Mouse (Mus musculus) retina, postnatal 7 days (tissue): ENCODE measurements around the gene Plrg1.

Source experiments
- DNase-seq: peaks from one replicate; pipeline ENCODE4 v3.0.0-alpha.2; 2012; ENCODE audit warnings: low read depth, low spot score

The Plrg1 gene

GRCm38 (mm10) chr3:83055281-83056038 lies at the start of gene Plrg1:
Plrg1 (plus strand) TSS chr3:83055522.
- peak; percentile 97 for DNase-seq

- DNase-seq = no peak
These were observed 47.8 kb upstream of the Plrg1 start, which contains the start of gene Fgg for GRCm38 (mm10) chr3:83007557-83007956. Fgg (plus strand) TSS chr3:83007724.

GRCm38 (mm10) chr3:83010291-83010690 lies 45.0 kb upstream of the Plrg1 start:
- DNase-seq = no peak

GRCm38 (mm10) chr3:83011136-83011535 lies 44.2 kb upstream of the Plrg1 start:
- no peak for DNase-seq

- no peak for DNase-seq
These were observed 43.8 kb upstream of the Plrg1 start for GRCm38 (mm10) chr3:83011565-83011964.

- DNase-seq = no peak
These were observed 42.7 kb upstream of the Plrg1 start for GRCm38 (mm10) chr3:83012636-83013035.

GRCm38 (mm10) chr3:83013951-83014350 lies 41.4 kb upstream of the Plrg1 start:
- DNase-seq = no peak

GRCm38 (mm10) chr3:83016236-83016635 lies 39.1 kb upstream of the Plrg1 start:
- no peak for DNase-seq

- no peak for DNase-seq
These were observed 34.9 kb upstream of the Plrg1 start for GRCm38 (mm10) chr3:83020387-83020786.

GRCm38 (mm10) chr3:83021176-83021575 lies 34.1 kb upstream of the Plrg1 start:
- DNase-seq = no peak

- no peak for DNase-seq
These were observed 30.3 kb upstream of the Plrg1 start for GRCm38 (mm10) chr3:83025036-83025435.

GRCm38 (mm10) chr3:83025475-83026301 lies 29.6 kb upstream of the Plrg1 start, which contains the start of gene Fga:
Fga (plus strand) TSS chr3:83026076.
- DNase-seq = no peak

GRCm38 (mm10) chr3:83027546-83028251 lies 27.6 kb upstream of the Plrg1 start:
- DNase-seq = no peak

GRCm38 (mm10) chr3:83030331-83030730 lies 25.0 kb upstream of the Plrg1 start:
- no peak for DNase-seq

GRCm38 (mm10) chr3:83032746-83033308 lies 22.5 kb upstream of the Plrg1 start:
- DNase-seq = no peak

GRCm38 (mm10) chr3:83033801-83034200 lies 21.5 kb upstream of the Plrg1 start:
- DNase-seq = no peak

- no peak for DNase-seq
These were observed 16.5 kb upstream of the Plrg1 start for GRCm38 (mm10) chr3:83038865-83039264.

- DNase-seq = no peak
These were observed 15.7 kb upstream of the Plrg1 start for GRCm38 (mm10) chr3:83039666-83040065.

GRCm38 (mm10) chr3:83042451-83042850 lies 12.9 kb upstream of the Plrg1 start:
- DNase-seq = no peak

GRCm38 (mm10) chr3:83046649-83047048 lies 8.7 kb upstream of the Plrg1 start:
- DNase-seq = no peak

GRCm38 (mm10) chr3:83049680-83050079 lies 5.6 kb upstream of the Plrg1 start, which contains the start of gene Fgb:
Fgb (minus strand) TSS chr3:83049863.
- no peak for DNase-seq

- DNase-seq = no peak
These were observed 4.7 kb upstream of the Plrg1 start for GRCm38 (mm10) chr3:83050661-83051060.
